Mouse (Mus musculus): ENCODE results near the gene Cd209c. TPM values are rescaled to one million over a fixed set of nuclear protein-coding genes. Genes with fewer than 3 reads are reported as not detected.

The Cd209c gene
- total RNA-seq (2021) = under 1 TPM in 1 of 2 experiments, not detected in 1; 0.40 TPM

- no peak for DNase-seq (ENCODE audit: extremely low spot score in 1 of 2, low spot score in 1 of 2)
Observed at GRCm38 (mm10) chr8:3954646-3955045, at the start of gene Cd209c. TSS of gene Cd209c (minus strand) at chr8:3954746.

- DNase-seq (ENCODE audit: extremely low spot score in 1 of 2, low spot score in 1 of 2) = no peak
Observed at GRCm38 (mm10) chr8:3994219-3994618, 39.7 kb upstream of the Cd209c start.

- no peak for DNase-seq (ENCODE audit: extremely low spot score in 1 of 2, low spot score in 1 of 2)
Observed at GRCm38 (mm10) chr8:3956037-3956436, 1.5 kb upstream of the Cd209c start.

- DNase-seq (ENCODE audit: extremely low spot score in 1 of 2, low spot score in 1 of 2) = no peak
Observed at GRCm38 (mm10) chr8:3940023-3940422, 14.5 kb downstream of the Cd209c start.

GRCm38 (mm10) chr8:3926744-3927143, 27.8 kb downstream of the Cd209c start, which contains the start of gene Cd209b:
TSS of gene Cd209b (minus strand) at chr8:3926844.
- no peak for DNase-seq (ENCODE audit: extremely low spot score in 1 of 2, low spot score in 1 of 2)

Other genes with a start within 250 kb of the Cd209c start
- gene Clec4g, start 234.1 kb downstream of the Cd209c start, total RNA-seq (2021) = not detected
- not detected for gene Cd209a, start 205.8 kb downstream of the Cd209c start, total RNA-seq (2021)
- not detected for gene Cd209e, start 100.4 kb downstream of the Cd209c start, total RNA-seq (2021)
- gene Cd209d, start 76.2 kb downstream of the Cd209c start, total RNA-seq (2021) = not detected
- gene Cd209b, start 27.9 kb downstream of the Cd209c start, total RNA-seq (2021) = under 1 TPM; 0.28 to 0.59 TPM
- gene Cd209f, start 151.1 kb upstream of the Cd209c start, total RNA-seq (2021) = under 1 TPM in 1 of 2 experiments, not detected in 1; 0.44 TPM
- gene Cd209g, start 179.4 kb upstream of the Cd209c start, total RNA-seq (2021) = not detected
- gene Evi5l, start 211.8 kb upstream of the Cd209c start, total RNA-seq (2021) = 100 to 1,000 TPM in 1 of 2 experiments, 10 to 100 TPM in 1; 98.2 to 110 TPM